Mouse (Mus musculus) heart, adult 18-20 months (tissue): ENCODE measurements at regions not wholly inside any gene's neighbourhood (a gene's known extent, or its start where the extent isn't known, plus 50 kb on each side); places are given as distances from the start of the nearest gene placed in this dataset.

Source experiments
- DNase-seq, 2 experiments: peaks; one replicate each; pipeline ENCODE4 v3.0.0; 2021 to 2022; ENCODE audit warnings: mixed read lengths in 1 of 2

- no peak for DNase-seq
Measured at GRCm38 (mm10) chr4:7642878-7643590, 595.8 kb downstream of the Car8 start.

- no peak for DNase-seq
Measured at GRCm38 (mm10) chr4:7597671-7598390, 641.0 kb downstream of the Car8 start.

- DNase-seq = no peak
Measured at GRCm38 (mm10) chr4:7596116-7596515, 642.7 kb downstream of the Car8 start.

- DNase-seq = no peak
Measured at GRCm38 (mm10) chr4:7583851-7584250, 655.0 kb downstream of the Car8 start.

- DNase-seq = no peak
Measured at GRCm38 (mm10) chr4:7581931-7582330, 656.9 kb downstream of the Car8 start.

- no peak for DNase-seq
Measured at GRCm38 (mm10) chr4:7581220-7581916, 657.5 kb downstream of the Car8 start.

- DNase-seq = no peak
Measured at GRCm38 (mm10) chr4:7580554-7581219, 658.2 kb downstream of the Car8 start.

GRCm38 (mm10) chr4:7574011-7574410 is 664.8 kb downstream of the Car8 start:
- DNase-seq = no peak

- no peak for DNase-seq
Measured at GRCm38 (mm10) chr4:7567687-7568393, 671.0 kb downstream of the Car8 start.

- no peak for DNase-seq
Measured at GRCm38 (mm10) chr4:7559867-7560832, 678.7 kb downstream of the Car8 start.

- DNase-seq = no peak
Measured at GRCm38 (mm10) chr4:7558721-7559120, 680.1 kb downstream of the Car8 start.

- no peak for DNase-seq
Measured at GRCm38 (mm10) chr4:7534301-7534700, 704.5 kb downstream of the Car8 start.

GRCm38 (mm10) chr4:7527718-7528117 is 711.1 kb downstream of the Car8 start:
- no peak for DNase-seq

- no peak for DNase-seq
Measured at GRCm38 (mm10) chr4:7513081-7513480, 725.8 kb downstream of the Car8 start.

GRCm38 (mm10) chr4:7485552-7485951 is 753.3 kb downstream of the Car8 start:
- no peak for DNase-seq

GRCm38 (mm10) chr4:7455130-7455529 is 783.7 kb downstream of the Car8 start:
- no peak for DNase-seq

- DNase-seq = no peak
Measured at GRCm38 (mm10) chr4:7452678-7453077, 786.2 kb downstream of the Car8 start.

GRCm38 (mm10) chr4:7450991-7451390 is 787.9 kb downstream of the Car8 start:
- no peak for DNase-seq

GRCm38 (mm10) chr4:7429308-7429707 is 809.5 kb downstream of the Car8 start:
- no peak for DNase-seq

- DNase-seq = no peak
Measured at GRCm38 (mm10) chr4:7424081-7424480, 814.8 kb downstream of the Car8 start.

GRCm38 (mm10) chr4:7423204-7423603 is 815.6 kb downstream of the Car8 start:
- no peak for DNase-seq
